Mouse (Mus musculus): ENCODE data around the gene Nlrp3. TPM values are rescaled to one million over a fixed set of nuclear protein-coding genes. Genes with fewer than 3 reads are reported as not detected.

Nlrp3 gene
- polyA plus RNA-seq, 1 experiment from 2014 or later = 0.14 TPM

- ATAC-seq = no peak
- H3K36me3 ChIP-seq (ENCODE audit: control insufficient read depth, insufficient read depth) = no peaks in the 10 kb centered on the region
- no peaks in the 10 kb centered on the region for H3K9me3 ChIP-seq (ENCODE audit: control insufficient read depth)
- TF ChIP-seq CTCF (IDR thresholded peaks at IDR 0.05; ENCODE audit: low read depth) = peak; percentile 54
- H3K4me1 ChIP-seq (replicated peaks; ENCODE audit: control insufficient read depth, insufficient read depth, low read length) = no peaks in the 10 kb centered on the region
- WGBS = 44% methylated on average over 8 of the region's 8 CpGs
- H3K4me3 ChIP-seq (ENCODE audit: low read depth, low read length) = no peak within 1 kb of the TSS
- no peak within 1 kb of the TSS for H3K27ac ChIP-seq (ENCODE audit: low read depth, low read length)
- no peak within 1 kb of the TSS for H3K4me2 ChIP-seq (replicated peaks; ENCODE audit: low read depth)
- no peaks in the 10 kb centered on the region for H3K27me3 ChIP-seq (replicated peaks; ENCODE audit: control insufficient read depth, insufficient read depth, low read length)
- no peak within 1 kb of the TSS for H3K9ac ChIP-seq (ENCODE audit: low read depth, low read length)
Observed at GRCm38 (mm10) chr11:59526472-59527080, 14.8 kb upstream of the Nlrp3 start, which contains the start of gene Zkscan17. Gene Zkscan17 (minus strand): TSS chr11:59526751.

GRCm38 (mm10) chr11:59530221-59530620 lies 11.1 kb upstream of the Nlrp3 start:
- 70% methylated on average over 5 of the region's 5 CpGs for WGBS

GRCm38 (mm10) chr11:59530870-59531535 lies 10.4 kb upstream of the Nlrp3 start:
- 69% methylated on average over 6 of the region's 6 CpGs for WGBS
- no peak overlapping the region for H3K27ac ChIP-seq (ENCODE audit: low read depth, low read length)
- H3K4me1 ChIP-seq (replicated peaks; ENCODE audit: control insufficient read depth, insufficient read depth, low read length) = no peaks in the 10 kb centered on the region
- H3K36me3 ChIP-seq (ENCODE audit: control insufficient read depth, insufficient read depth) = no peaks in the 10 kb centered on the region
- TF ChIP-seq CTCF (IDR thresholded peaks at IDR 0.05; ENCODE audit: low read depth) = no peak
- no peak overlapping the region for H3K4me2 ChIP-seq (replicated peaks; ENCODE audit: low read depth)
- no peaks in the 10 kb centered on the region for H3K27me3 ChIP-seq (replicated peaks; ENCODE audit: control insufficient read depth, insufficient read depth, low read length)
- no peak overlapping the region for H3K9ac ChIP-seq (ENCODE audit: low read depth, low read length)
- no peaks in the 10 kb centered on the region for H3K9me3 ChIP-seq (ENCODE audit: control insufficient read depth)
- H3K4me3 ChIP-seq (ENCODE audit: low read depth, low read length) = no peak overlapping the region
- no peak for ATAC-seq

More at GRCm38 (mm10) chr11:59530221-59530620, 11.1 kb upstream of the Nlrp3 start:
- Histone ChIP-seq H3K9me3 (ENCODE audit: control insufficient read depth) (no peaks in the 10 kb centered on the region), H3K4me2 (replicated peaks; ENCODE audit: low read depth) (no peak overlapping the region), H3K27me3 (replicated peaks; ENCODE audit: control insufficient read depth, insufficient read depth, low read length) (no peaks in the 10 kb centered on the region), H3K36me3 (ENCODE audit: control insufficient read depth, insufficient read depth) (no peaks in the 10 kb centered on the region), H3K9ac (ENCODE audit: low read depth, low read length) (no peak overlapping the region), H3K4me3 (ENCODE audit: low read depth, low read length) (no peak overlapping the region), H3K27ac (ENCODE audit: low read depth, low read length) (no peak overlapping the region), H3K4me1 (replicated peaks; ENCODE audit: control insufficient read depth, insufficient read depth, low read length) (no peaks in the 10 kb centered on the region)
- no peak for TF ChIP-seq CTCF (IDR thresholded peaks at IDR 0.05; ENCODE audit: low read depth)
- ATAC-seq = no peak

GRCm38 (mm10) chr11:59531562-59531961 lies 9.8 kb upstream of the Nlrp3 start:
- ATAC-seq = no peak
- H3K27me3 ChIP-seq (replicated peaks; ENCODE audit: control insufficient read depth, insufficient read depth, low read length) = no peaks in the 10 kb centered on the region
- H3K4me3 ChIP-seq (ENCODE audit: low read depth, low read length) = no peak overlapping the region
- no peaks in the 10 kb centered on the region for H3K9me3 ChIP-seq (ENCODE audit: control insufficient read depth)
- H3K4me1 ChIP-seq (replicated peaks; ENCODE audit: control insufficient read depth, insufficient read depth, low read length) = no peaks in the 10 kb centered on the region
- no peak overlapping the region for H3K9ac ChIP-seq (ENCODE audit: low read depth, low read length)
- WGBS = 74% methylated on average over 5 of the region's 5 CpGs
- H3K4me2 ChIP-seq (replicated peaks; ENCODE audit: low read depth) = no peak overlapping the region
- no peak overlapping the region for H3K27ac ChIP-seq (ENCODE audit: low read depth, low read length)
- TF ChIP-seq CTCF (IDR thresholded peaks at IDR 0.05; ENCODE audit: low read depth) = no peak
- no peaks in the 10 kb centered on the region for H3K36me3 ChIP-seq (ENCODE audit: control insufficient read depth, insufficient read depth)

- Histone ChIP-seq H3K36me3 (ENCODE audit: control insufficient read depth, insufficient read depth) (no peaks in the 10 kb centered on the region), H3K27me3 (replicated peaks; ENCODE audit: control insufficient read depth, insufficient read depth, low read length) (no peaks in the 10 kb centered on the region), H3K4me2 (replicated peaks; ENCODE audit: low read depth) (no peak overlapping the region), H3K9me3 (ENCODE audit: control insufficient read depth) (no peaks in the 10 kb centered on the region), H3K9ac (ENCODE audit: low read depth, low read length) (no peak overlapping the region), H3K4me3 (ENCODE audit: low read depth, low read length) (no peak overlapping the region), H3K4me1 (replicated peaks; ENCODE audit: control insufficient read depth, insufficient read depth, low read length) (no peaks in the 10 kb centered on the region), H3K27ac (ENCODE audit: low read depth, low read length) (no peak overlapping the region)
- 73% methylated on average over 16 of the region's 16 CpGs for WGBS
- TF ChIP-seq CTCF (IDR thresholded peaks at IDR 0.05; ENCODE audit: low read depth) = peak; percentile 60
- ATAC-seq = no peak
Observed at GRCm38 (mm10) chr11:59537218-59538130, 3.9 kb upstream of the Nlrp3 start.

- Histone ChIP-seq H3K4me1 (replicated peaks; ENCODE audit: control insufficient read depth, insufficient read depth, low read length) (no peaks in the 10 kb centered on the region), H3K9me3 (ENCODE audit: control insufficient read depth) (no peaks in the 10 kb centered on the region), H3K36me3 (ENCODE audit: control insufficient read depth, insufficient read depth) (no peaks in the 10 kb centered on the region), H3K4me2 (replicated peaks; ENCODE audit: low read depth) (no peak overlapping the region; the same call in 1 of the 2 replicates), H3K9ac (ENCODE audit: low read depth, low read length) (no peak overlapping the region), H3K27me3 (replicated peaks; ENCODE audit: control insufficient read depth, insufficient read depth, low read length) (no peaks in the 10 kb centered on the region), H3K27ac (ENCODE audit: low read depth, low read length) (no peak overlapping the region), H3K4me3 (ENCODE audit: low read depth, low read length) (no peak overlapping the region)
- no peak for ATAC-seq
- WGBS = 20% methylated on average over 11 of the region's 11 CpGs
- peak; percentile 62 for TF ChIP-seq CTCF (IDR thresholded peaks at IDR 0.05; ENCODE audit: low read depth)
Observed at GRCm38 (mm10) chr11:59538387-59538786, 3.0 kb upstream of the Nlrp3 start.

Data from intestine, postnatal 0 days (tissue).